Mouse (Mus musculus) midbrain, embryonic 15.5 days (tissue): ENCODE data around the gene Rsf1. TPM values are rescaled to one million over a fixed set of nuclear protein-coding genes. Genes with fewer than 3 reads are reported as not detected.

Experiments used
- ATAC-seq: fragments of 200-750 bp; cut with Nextera tagmentation; replicated peaks from 2 replicates; pipeline ENCODE4 v1.8.0; 2017; ENCODE audit warnings: moderate TSS enrichment
- H3K27ac ChIP-seq: fragments of 300-500 bp; sonication (generic); 2 replicates; pipeline ENCODE4 v1.5.1; 2015; ENCODE audit warnings: mild to moderate bottlenecking, inconsistent platforms
- H3K27me3 ChIP-seq: fragments of 300-500 bp; sonication (generic); replicated peaks from 2 replicates; pipeline ENCODE4 v1.6.1; 2015; ENCODE audit warnings: inconsistent platforms
- H3K36me3 ChIP-seq: fragments of 300-500 bp; sonication (generic); replicated peaks from 2 replicates; pipeline ENCODE4 v1.6.1; 2015; ENCODE audit warnings: inconsistent platforms
- H3K4me1 ChIP-seq: fragments of 300-500 bp; sonication (generic); 2 replicates; pipeline ENCODE4 v1.6.1; 2015; ENCODE audit warnings: inconsistent platforms
- H3K4me2 ChIP-seq: fragments of 300-500 bp; sonication (generic); 2 replicates; pipeline ENCODE4 v1.6.1; 2015; ENCODE audit warnings: inconsistent platforms, mild to moderate bottlenecking, moderate library complexity
- H3K4me3 ChIP-seq: fragments of 300-500 bp; sonication (generic); 2 replicates; pipeline ENCODE4 v1.5.1; 2015; ENCODE audit warnings: mild to moderate bottlenecking, inconsistent platforms
- H3K9ac ChIP-seq: fragments of 300-500 bp; sonication (generic); 2 replicates; pipeline ENCODE4 v1.6.1; 2015; ENCODE audit warnings: mild to moderate bottlenecking, inconsistent platforms
- H3K9me3 ChIP-seq: fragments of 300-500 bp; sonication (generic); 2 replicates; pipeline ENCODE4 v1.6.1; 2016; ENCODE audit warnings: inconsistent platforms
- WGBS: fragments of 180-500 bp; shearing (Covaris S2); methylation state at CpG from one replicate; pipeline ENCODE4 v1.1.7; 2015; ENCODE audit warnings: mixed read lengths; 5-methylcytosine and 5-hydroxymethylcytosine counted together
- polyA plus RNA-seq: library from polyadenylated mRNA; unstranded; fragments of >200 nt; fragmentation: Nextera tagmentation; extraction: Ambion mirVana; gene quantifications from 2 replicates; pipeline ENCODE4 v1.2.1, GENCODE M21; 2015

Rsf1 gene
- polyA plus RNA-seq, 1 experiment from 2014 or later, result 30.1 TPM

- no peak for ATAC-seq
- no peaks in the 10 kb centered on the region for H3K9me3 ChIP-seq
- no peaks in the 10 kb centered on the region for H3K27me3 ChIP-seq
- H3K27ac ChIP-seq, result no peak overlapping the region
- no peak overlapping the region for H3K4me2 ChIP-seq
- H3K4me1 ChIP-seq, result no peaks in the 10 kb centered on the region
- WGBS, result 92% methylated on average over 3 of the region's 3 CpGs
- H3K9ac ChIP-seq, result no peak overlapping the region
- no peak overlapping the region for H3K4me3 ChIP-seq
- peaks cover 13% of the 10 kb centered on the region; the same call in 1 of the 2 replicates for H3K36me3 ChIP-seq
Measured at GRCm38 (mm10) chr7:97709204-97709603, 129.5 kb downstream of the Rsf1 start.

GRCm38 (mm10) chr7:97714651-97715050 lies 135.0 kb downstream of the Rsf1 start:
- no peak overlapping the region for H3K9ac ChIP-seq
- no peaks in the 10 kb centered on the region for H3K4me1 ChIP-seq
- WGBS, result 98% methylated on average over 5 of the region's 5 CpGs
- peaks cover 41% of the 10 kb centered on the region for H3K36me3 ChIP-seq
- H3K4me3 ChIP-seq, result no peak overlapping the region
- ATAC-seq, result no peak
- H3K27ac ChIP-seq, result no peak overlapping the region
- no peaks in the 10 kb centered on the region for H3K27me3 ChIP-seq
- H3K9me3 ChIP-seq, result no peaks in the 10 kb centered on the region
- no peak overlapping the region for H3K4me2 ChIP-seq

- H3K4me3 ChIP-seq, result no peak overlapping the region
- H3K36me3 ChIP-seq, result peaks cover 41% of the 10 kb centered on the region
- no peak overlapping the region for H3K9ac ChIP-seq
- ATAC-seq, result no peak
- H3K27me3 ChIP-seq, result no peaks in the 10 kb centered on the region
- 96% methylated on average over 1 of the region's 1 CpGs for WGBS
- H3K4me2 ChIP-seq, result no peak overlapping the region
- H3K9me3 ChIP-seq, result no peaks in the 10 kb centered on the region
- no peak overlapping the region for H3K27ac ChIP-seq
- H3K4me1 ChIP-seq, result no peaks in the 10 kb centered on the region
Measured at GRCm38 (mm10) chr7:97717326-97717725, 137.6 kb downstream of the Rsf1 start.

GRCm38 (mm10) chr7:97719078-97719477 lies 139.4 kb downstream of the Rsf1 start:
- no peak overlapping the region for H3K9ac ChIP-seq
- H3K27me3 ChIP-seq, result no peaks in the 10 kb centered on the region
- WGBS, result 69% methylated on average over 5 of the region's 5 CpGs
- no peak overlapping the region for H3K4me3 ChIP-seq
- H3K9me3 ChIP-seq, result no peaks in the 10 kb centered on the region
- no peaks in the 10 kb centered on the region for H3K4me1 ChIP-seq
- H3K27ac ChIP-seq, result no peak overlapping the region
- no peak for ATAC-seq
- peaks cover 30% of the 10 kb centered on the region for H3K36me3 ChIP-seq
- no peak overlapping the region for H3K4me2 ChIP-seq

- no peak overlapping the region for H3K4me2 ChIP-seq
- H3K9ac ChIP-seq, result no peak overlapping the region
- no peaks in the 10 kb centered on the region for H3K27me3 ChIP-seq
- no peaks in the 10 kb centered on the region for H3K4me1 ChIP-seq
- peaks cover 19% of the 10 kb centered on the region for H3K36me3 ChIP-seq
- WGBS, result 79% methylated on average over 5 of the region's 5 CpGs
- no peak overlapping the region for H3K4me3 ChIP-seq
- ATAC-seq, result no peak
- no peak overlapping the region for H3K27ac ChIP-seq
- no peaks in the 10 kb centered on the region for H3K9me3 ChIP-seq
Measured at GRCm38 (mm10) chr7:97720109-97720508, 140.4 kb downstream of the Rsf1 start.

GRCm38 (mm10) chr7:97722278-97722918 lies 142.7 kb downstream of the Rsf1 start:
- ATAC-seq, result no peak
- Histone ChIP-seq H3K27me3 (no peaks in the 10 kb centered on the region), H3K9ac (no peak overlapping the region), H3K4me3 (no peak overlapping the region), H3K27ac (no peak overlapping the region), H3K4me2 (no peak overlapping the region), H3K36me3 (peaks cover 8% of the 10 kb centered on the region), H3K4me1 (no peaks in the 10 kb centered on the region), H3K9me3 (no peaks in the 10 kb centered on the region)
- 91% methylated on average over 7 of the region's 7 CpGs for WGBS

GRCm38 (mm10) chr7:97723646-97724538 lies 144.2 kb downstream of the Rsf1 start:
- no peaks in the 10 kb centered on the region for H3K9me3 ChIP-seq
- H3K4me3 ChIP-seq, result no peak overlapping the region
- H3K36me3 ChIP-seq, result peaks cover 3% of the 10 kb centered on the region
- H3K4me1 ChIP-seq, result peaks cover under 1% of the 10 kb centered on the region
- no peak overlapping the region for H3K27ac ChIP-seq
- no peak overlapping the region for H3K4me2 ChIP-seq
- ATAC-seq, result no peak
- WGBS, result 89% methylated on average over 11 of the region's 11 CpGs
- H3K9ac ChIP-seq, result no peak overlapping the region
- no peaks in the 10 kb centered on the region for H3K27me3 ChIP-seq

GRCm38 (mm10) chr7:97725401-97725800 lies 145.7 kb downstream of the Rsf1 start:
- Histone ChIP-seq H3K4me1 (peaks cover 5% of the 10 kb centered on the region), H3K36me3 (no peaks in the 10 kb centered on the region; the same call in 1 of the 2 replicates), H3K27ac (no peak overlapping the region), H3K9me3 (no peaks in the 10 kb centered on the region), H3K27me3 (no peaks in the 10 kb centered on the region), H3K4me3 (no peak overlapping the region), H3K9ac (no peak overlapping the region), H3K4me2 (no peak overlapping the region)
- 97% methylated on average over 6 of the region's 6 CpGs for WGBS
- ATAC-seq, result no peak

GRCm38 (mm10) chr7:97726080-97726479 lies 146.4 kb downstream of the Rsf1 start:
- Histone ChIP-seq H3K4me3 (no peak overlapping the region), H3K9ac (no peak overlapping the region), H3K4me2 (no peak overlapping the region), H3K36me3 (no peaks in the 10 kb centered on the region), H3K4me1 (peaks cover 5% of the 10 kb centered on the region), H3K27ac (no peak overlapping the region), H3K9me3 (no peaks in the 10 kb centered on the region), H3K27me3 (no peaks in the 10 kb centered on the region)
- no peak for ATAC-seq
- WGBS, result 79% methylated on average over 7 of the region's 7 CpGs

GRCm38 (mm10) chr7:97726778-97727177 lies 147.1 kb downstream of the Rsf1 start:
- 62% methylated on average over 7 of the region's 7 CpGs for WGBS
- Histone ChIP-seq H3K9ac (no peak overlapping the region), H3K36me3 (no peaks in the 10 kb centered on the region), H3K4me2 (no peak overlapping the region), H3K27me3 (no peaks in the 10 kb centered on the region), H3K4me3 (no peak overlapping the region), H3K4me1 (peaks cover 5% of the 10 kb centered on the region), H3K9me3 (no peaks in the 10 kb centered on the region), H3K27ac (no peak overlapping the region)
- no peak for ATAC-seq

- H3K9me3 ChIP-seq, result no peaks in the 10 kb centered on the region
- H3K27ac ChIP-seq, result no peak overlapping the region
- H3K4me2 ChIP-seq, result no peak overlapping the region
- ATAC-seq, result no peak
- no peak overlapping the region for H3K4me3 ChIP-seq
- peaks cover 5% of the 10 kb centered on the region for H3K4me1 ChIP-seq
- 28% methylated on average over 14 of the region's 14 CpGs for WGBS
- H3K36me3 ChIP-seq, result no peaks in the 10 kb centered on the region
- no peaks in the 10 kb centered on the region for H3K27me3 ChIP-seq
- H3K9ac ChIP-seq, result no peak overlapping the region
Measured at GRCm38 (mm10) chr7:97728666-97729614, 149.3 kb downstream of the Rsf1 start.

- Histone ChIP-seq H3K27ac (no peak overlapping the region), H3K27me3 (no peaks in the 10 kb centered on the region), H3K36me3 (no peaks in the 10 kb centered on the region), H3K9me3 (no peaks in the 10 kb centered on the region), H3K4me2 (no peak overlapping the region), H3K4me3 (no peak overlapping the region), H3K9ac (no peak overlapping the region), H3K4me1 (peaks cover 5% of the 10 kb centered on the region)
- 30% methylated on average over 3 of the region's 3 CpGs for WGBS
- ATAC-seq, result no peak
Measured at GRCm38 (mm10) chr7:97730427-97730826, 150.7 kb downstream of the Rsf1 start.
